Mouse (Mus musculus) right cerebral cortex, postnatal 36 days (tissue): ENCODE data around the gene Fbh1.

Experiments
- DNase-seq, 2 experiments: peaks; one replicate each; pipeline ENCODE4 v3.0.0; 2022; ENCODE audit warnings: low spot score in 2 of 2, mixed read lengths in 1 of 2

The Fbh1 gene

DNA sequence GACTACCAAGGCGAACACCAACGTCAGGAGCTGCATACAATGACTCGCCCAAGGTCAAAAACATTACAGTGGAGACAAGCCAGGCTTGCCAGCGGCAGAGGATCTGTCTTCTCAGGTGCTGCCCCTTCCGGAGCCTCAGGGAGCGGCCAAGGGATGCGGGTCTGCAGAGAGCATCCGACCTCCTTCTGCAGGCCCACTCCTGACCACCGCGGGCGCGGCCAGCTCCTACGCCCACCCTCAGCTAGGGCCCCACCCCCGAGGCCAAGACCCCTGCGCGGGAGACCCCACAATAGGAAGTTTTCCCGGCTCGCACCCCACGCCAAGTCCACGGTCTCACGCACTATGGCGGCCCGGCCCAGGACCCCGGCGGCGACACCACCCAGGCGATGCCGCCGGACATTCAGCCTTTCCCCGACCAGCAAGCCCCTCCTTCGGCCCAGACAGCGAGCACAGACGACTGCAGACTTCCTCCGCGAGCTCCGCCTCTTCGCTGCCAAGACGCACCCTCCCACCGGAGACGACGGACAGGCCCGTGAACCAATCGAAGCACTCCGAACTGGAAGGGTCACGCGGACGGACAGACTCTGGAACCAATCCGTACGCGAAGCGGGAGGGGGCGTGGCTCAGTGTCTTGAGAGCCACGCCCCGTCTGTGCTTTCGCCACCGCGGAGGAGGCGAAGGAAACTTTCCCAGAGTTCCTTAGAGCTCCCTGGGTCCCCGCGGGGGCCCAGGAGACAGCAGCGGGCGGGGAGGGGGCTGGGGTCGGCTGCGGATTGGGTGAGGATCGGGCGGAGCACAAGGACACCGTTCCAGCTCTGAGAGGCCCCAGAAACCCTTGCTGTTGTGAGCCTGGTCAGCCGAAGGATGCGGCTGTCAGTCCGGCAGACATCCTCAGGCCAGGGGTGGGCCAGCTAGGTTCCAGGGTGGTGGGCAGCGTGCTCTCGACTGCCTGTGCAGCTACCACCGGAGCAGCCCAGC, at the start of gene Fbh1, which contains the start of gene Ankrd16:
Gene Fbh1, minus strand, starts transcription at position 492 of the 978 bp plus-strand sequence.
Gene Ankrd16, plus strand, starts transcription at position 786 of the 978 bp plus-strand sequence.
- DNase-seq = peak; percentile 100

DNA sequence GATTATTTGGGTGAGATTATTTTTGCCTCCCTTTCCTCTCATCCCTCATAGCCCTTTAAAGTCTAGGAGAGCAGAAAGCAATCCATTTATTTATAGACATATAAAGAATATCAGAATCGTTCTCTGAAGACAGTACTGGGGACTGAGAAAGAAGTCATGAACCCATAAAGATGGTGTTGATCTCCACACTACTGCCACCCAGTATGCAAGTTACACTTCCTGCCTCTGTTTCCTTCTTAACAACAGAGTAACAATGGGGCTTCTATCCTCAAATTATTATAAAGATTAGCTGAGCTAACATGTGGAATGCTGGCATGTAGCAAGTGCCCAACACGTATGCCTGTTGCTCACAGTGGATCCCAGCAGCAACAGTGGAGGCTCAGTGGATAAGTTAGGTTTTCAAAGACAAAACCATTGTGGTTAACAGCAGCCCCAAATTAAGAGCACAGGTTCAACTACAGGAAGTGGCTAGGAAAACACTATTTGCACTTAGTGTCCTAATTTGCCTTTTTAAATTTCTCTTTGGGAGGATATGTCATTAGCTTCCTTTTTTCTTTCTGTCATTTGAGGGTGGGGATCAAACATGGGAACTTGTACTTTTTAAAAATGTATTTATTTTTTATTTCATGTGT, 24.0 kb upstream of the Fbh1 start:
- no peak for DNase-seq

DNA sequence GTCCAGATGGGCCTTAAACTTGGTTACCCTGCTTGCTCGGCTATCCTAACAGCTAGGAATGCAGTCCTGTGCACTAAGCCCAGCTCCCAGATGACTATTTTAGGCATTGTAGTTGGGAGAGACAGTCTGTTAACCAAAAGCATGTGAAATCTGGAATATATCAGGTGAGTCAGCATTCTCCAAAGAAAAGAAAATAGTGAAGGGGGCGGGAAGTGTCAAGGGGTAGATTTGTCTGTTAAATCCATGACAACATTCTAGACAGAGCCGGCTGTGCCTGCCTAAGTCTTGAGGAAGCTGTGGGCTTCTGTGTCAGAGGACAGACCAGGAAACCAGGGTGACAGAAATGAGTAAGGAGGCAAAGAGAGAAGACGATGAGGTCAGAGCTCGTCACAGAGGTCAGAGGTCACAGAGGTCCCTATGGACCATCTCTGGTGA, 20.6 kb upstream of the Fbh1 start:
- DNase-seq = no peak

DNA sequence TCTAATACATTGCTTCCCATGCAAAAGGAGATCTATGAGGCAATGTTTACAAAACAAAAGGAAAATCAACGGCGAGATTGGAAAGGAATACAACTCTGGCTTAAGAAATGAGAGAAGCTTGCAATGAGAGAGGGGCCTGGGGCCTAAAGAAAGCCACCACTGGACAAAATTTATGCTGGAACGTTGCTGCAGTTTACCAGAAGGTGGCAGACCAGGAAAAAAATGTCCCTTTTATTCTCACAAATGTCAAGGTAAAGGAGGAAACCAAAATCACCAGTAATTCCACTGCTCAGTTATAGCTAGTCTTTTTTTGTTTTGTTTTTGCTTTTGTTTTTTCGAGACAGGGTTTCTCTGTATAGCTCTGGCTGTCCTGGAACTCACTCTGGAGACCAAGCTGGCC, 17.3 kb upstream of the Fbh1 start:
- DNase-seq = no peak

DNA sequence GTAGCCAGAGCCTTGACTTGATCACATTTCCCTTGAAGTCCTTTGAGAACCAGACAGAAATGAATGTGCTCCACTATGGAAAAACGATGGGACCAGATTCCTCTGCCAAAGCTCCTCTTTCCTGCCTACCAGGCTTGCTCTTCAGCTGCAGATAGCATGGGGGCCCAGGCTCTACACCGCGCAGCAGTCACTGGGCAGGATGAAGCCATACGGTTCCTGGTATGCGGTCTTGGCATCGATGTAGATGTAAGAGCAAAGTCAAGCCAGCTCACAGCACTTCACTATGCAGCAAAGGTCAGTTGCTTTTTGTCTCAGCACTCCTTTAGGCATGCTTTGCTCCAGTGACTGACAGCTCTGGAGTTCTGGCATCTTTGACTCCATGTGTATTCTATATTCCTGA, 6.8 kb upstream of the Fbh1 start:
- no peak for DNase-seq

DNA sequence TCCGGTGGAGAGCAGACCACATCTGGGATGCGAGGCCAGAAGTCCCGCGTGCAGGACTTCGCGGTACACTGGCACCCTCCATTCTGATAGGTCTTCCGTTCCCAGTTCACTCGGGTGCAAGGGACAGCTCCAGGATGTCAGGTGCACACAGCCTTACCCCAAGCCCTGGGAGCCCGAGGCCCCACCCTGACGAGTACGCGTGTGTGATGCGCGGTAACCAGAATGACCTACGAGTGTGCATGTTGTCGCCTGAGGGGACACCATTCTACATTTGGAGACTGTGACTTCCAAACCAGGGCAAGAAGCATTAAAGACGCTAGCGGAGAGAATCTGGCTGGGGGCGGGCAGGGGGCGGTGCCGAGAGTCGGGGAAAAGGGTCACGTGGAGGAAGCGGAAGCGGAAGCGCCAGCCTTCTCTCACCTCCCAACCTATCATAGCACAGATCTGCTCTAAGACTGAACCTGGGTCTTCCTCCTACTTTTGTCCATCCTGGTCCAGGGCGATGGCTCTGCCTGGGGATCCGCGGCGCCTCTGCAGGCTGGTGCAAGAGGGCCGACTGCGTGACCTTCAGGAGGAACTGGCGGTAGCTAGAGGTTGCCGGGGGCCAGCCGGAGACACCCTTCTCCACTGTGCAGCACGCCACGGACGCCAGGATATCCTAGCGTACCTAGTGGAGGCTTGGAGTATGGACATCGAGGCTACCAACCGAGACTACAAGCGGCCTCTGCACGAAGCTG, 873 bp upstream of the Fbh1 start:
- peak; percentile 77 to 80 for DNase-seq

DNA sequence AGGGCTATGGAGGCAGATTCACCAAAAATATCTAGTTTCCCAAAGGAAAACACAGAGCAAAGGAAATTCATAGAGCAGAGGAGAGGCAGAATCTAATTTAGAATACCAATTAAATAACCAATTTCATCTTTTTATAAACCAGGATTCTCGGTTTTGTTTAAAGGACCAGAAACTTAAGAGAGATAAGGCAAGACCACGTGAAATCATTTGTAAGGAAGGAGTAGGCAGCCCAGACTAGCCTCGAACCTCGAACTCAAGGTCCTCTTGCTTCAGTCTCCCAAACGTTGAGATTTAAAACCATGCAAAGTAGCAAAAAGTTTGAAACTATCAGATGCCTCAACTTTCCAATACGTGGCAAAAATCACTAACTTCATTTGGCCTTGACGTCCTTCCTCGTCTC, 967 bp downstream of the Fbh1 start:
- DNase-seq = no peak

DNA sequence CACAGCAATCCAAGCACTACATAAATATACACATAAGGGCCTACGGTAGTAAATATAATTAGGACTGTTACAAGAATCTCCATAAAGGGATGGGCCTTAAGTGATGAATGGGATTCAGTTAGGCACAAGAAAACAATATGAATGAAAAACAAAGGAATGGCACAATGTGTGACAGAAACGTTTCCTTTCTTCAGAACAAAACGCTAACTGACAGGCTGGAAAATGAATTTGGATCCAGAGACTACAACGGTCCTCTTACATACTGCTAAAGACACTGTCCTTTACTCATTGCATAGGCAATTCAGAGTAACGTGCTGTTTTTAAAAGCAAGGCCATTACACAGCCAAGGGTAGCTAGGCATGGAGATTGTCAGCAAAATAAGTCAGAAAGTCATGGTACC, 2.3 kb downstream of the Fbh1 start:
- no peak for DNase-seq

DNA sequence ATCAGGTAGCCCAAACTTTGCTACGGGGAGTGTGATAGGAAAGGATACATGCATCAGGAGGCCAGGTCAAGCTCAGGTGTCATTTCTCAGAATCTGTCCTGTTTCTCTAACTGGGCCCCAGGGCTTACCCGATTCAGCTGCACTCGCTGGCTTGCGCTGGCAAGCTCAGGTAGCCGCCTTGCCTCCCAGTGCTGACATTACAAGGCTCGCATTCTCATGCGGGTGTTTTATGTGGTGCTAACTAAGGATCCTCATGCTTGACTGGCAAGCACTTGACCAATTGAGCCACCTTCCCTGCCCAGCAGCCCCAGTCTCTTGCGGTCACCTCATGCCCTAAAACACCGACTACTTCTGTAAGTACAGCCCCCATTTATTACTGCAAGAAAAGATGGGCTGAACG, 3.0 kb downstream of the Fbh1 start:
- DNase-seq = no peak

DNA sequence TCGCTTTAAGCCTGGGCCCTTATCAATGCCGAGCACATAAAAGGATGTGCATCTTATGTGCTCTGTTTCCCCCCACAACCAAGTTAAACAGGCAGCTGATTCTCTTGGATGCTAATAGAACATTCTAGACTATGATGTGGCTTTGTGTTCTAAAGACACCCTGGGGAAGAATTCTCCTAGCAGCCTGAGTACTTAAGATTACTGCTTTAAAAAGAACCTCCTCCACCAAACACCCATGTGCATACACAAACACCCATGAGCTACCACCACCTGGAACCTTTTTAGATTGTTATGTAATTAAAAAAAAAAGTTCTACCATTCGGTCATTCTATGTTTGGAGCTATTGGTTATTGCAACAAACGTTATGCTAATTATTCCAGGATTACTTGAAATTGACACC, 5.0 kb downstream of the Fbh1 start:
- peak in 1 of 2 experiments; percentile 28 for DNase-seq

DNA sequence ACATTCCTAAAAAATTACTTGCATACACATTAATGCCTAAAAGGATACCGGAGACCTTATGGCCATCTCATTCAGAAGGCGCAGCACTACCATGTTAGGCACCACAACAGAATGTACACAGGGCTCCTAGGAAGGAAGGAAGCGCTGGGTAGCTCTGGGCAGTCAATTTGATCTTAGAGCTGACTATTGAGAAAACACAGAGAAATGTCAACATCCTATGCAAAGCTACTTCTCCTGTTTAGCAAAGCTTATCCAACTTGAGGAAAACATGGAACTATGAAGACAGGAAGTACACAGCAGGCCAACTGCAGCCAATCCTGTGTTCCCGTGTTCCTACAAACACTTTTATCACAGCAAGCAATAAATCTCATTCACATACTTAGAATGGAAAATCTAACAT, 5.7 kb downstream of the Fbh1 start:
- no peak for DNase-seq

DNA sequence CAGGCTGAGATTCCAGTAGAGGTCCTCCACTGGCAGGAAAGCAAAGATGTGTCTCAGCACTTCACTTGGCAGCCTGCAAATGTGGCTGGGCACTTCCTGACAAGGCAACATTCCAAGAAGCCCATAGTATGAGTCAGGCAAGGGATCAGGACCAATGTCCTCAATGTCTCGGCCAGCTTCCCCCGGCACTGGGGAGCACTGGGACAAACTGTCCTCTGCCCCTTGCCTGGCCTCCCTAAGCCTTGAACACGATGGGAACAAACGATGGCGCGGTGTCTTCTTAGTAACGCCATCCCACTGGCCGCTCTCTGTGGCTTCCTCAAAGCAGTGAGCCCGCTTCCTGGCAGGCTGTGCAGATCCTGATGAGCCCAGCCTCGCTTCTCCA, 10.2 kb downstream of the Fbh1 start:
- DNase-seq = peak in 1 of 2 experiments; percentile 14

DNA sequence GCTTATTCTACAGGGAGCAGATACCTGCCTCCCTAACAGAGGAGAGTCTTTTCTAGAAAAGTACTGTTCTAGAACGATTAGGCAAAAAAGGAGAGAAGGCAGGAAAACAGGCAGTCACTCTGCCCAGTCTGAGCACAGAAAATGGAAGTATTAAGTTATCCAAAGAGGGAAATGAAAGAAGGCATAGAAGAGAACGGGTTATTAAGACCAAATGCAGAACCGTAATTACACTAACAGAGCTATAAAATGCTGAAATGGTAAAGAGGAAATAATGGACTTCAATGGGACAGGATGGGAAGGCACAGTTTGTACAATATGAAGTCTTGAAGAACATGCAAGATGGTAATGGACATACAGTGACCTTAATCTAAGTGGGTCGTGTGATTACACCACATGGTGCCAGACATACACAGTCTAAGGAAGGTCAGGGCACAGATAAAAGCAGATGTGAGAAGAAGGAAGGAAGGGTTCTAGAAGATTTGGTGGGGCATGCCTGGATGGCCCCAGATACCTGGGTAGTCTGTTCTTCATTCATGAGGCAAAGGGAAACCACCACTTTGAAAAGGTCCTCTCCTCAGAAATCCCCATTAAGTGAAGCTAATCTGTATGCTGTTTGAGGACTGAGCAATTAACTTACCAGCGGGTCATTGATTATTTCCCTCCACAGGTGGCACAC, 10.8 kb downstream of the Fbh1 start:
- DNase-seq = no peak

DNA sequence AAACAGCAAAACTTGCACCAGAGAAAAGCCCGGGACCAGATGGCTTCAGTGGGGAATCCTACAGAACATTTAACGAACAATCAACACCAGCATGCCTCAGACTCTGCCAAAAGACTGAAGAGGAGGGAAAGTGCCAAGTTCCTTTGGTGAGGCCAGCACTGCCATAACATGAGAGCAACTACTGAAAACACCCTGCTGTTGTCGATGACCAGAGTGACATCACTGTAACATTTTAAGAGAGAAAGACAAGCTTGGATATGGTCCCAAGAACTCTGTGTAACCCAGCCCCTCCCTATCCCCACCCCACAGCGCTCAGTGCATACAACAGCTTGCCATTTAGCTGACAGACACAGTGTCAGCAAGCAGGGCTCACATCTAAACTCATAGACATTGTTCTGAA, 11.7 kb downstream of the Fbh1 start:
- DNase-seq = peak in 1 of 2 experiments; percentile 19

DNA sequence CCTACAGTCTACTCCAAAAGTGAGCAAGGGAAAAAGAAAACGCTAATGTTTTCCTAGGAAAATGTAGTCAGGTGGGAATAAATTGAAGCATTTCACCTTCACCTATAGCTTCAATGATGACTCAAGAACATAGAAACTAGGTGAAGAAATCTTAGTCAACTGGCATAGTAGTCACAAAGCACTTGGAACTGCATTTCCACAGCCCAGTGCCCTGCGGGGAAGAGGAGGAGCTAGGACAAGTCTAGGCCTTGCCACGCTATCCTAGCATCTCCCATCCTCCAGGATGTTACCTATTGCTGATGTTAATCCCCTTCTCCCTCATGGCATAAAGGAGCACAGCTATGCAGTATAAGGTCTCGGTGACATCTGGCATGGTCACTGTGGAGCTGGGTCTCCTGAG, 14.8 kb downstream of the Fbh1 start:
- DNase-seq = no peak

DNA sequence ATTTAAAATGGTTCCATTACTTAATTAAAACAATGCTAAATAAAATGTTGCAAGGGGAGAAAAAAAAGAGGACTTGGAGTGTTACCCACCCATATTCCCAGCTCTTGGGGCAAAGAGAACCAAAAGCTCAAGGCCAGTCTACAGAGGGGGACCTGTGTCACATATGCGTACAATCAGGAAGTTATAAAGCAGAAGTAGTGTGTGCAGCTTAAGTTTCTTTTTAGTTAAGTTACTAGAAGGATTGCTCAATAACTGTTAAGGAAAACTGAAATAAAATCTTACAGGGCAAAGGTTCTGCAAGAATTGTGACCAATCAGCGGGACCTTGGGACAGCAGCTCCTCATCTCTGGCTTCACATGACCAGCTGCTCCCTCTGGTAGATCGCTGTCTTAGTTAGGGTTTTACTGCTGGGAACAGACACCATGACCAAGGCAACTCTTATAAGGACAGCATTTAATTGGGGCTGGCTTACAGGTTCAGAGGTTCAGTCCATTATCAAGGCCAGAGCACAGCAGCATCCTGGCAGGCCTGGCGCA, 37.8 kb downstream of the Fbh1 start:
- no peak for DNase-seq

DNA sequence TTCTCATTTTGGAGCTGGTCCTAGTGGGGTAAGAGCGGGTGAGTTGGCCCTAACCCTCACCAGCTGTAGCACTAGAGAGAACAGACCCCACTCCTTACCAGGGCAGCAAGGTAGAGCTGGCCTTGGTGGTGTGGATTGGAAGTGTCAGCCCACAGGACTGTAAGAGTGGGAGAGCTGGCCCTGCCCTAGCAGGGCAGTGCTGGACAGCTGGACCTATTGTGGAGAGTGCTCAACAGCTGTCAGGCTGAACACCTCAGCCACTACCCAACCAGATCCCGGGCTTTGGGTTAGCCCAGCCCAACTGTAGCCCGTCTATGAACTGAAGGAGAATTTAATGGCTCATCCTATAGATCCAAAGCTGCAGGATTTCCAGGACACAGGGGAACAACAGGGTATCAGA, 38.6 kb downstream of the Fbh1 start:
- no peak for DNase-seq

DNA sequence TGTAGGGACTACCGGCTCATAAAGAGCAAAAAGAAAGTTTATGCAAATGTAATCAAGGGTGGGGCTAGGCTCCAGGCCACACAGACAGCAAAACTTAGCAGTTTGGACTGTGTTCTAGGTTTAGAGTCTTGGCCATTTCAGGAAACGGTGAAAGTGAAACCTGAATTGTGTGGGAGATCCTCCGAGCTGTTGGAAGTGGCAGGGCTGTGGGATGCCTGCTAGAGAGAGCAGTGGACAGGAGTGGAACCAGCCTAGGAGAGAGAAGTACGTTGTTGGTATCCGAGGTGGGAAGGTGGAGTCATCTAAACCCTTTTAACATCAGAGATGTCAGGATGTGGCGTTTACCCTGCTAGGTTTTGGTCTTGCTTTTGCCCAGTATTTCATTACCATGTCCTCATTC, 41.5 kb downstream of the Fbh1 start:
- DNase-seq = no peak

DNA sequence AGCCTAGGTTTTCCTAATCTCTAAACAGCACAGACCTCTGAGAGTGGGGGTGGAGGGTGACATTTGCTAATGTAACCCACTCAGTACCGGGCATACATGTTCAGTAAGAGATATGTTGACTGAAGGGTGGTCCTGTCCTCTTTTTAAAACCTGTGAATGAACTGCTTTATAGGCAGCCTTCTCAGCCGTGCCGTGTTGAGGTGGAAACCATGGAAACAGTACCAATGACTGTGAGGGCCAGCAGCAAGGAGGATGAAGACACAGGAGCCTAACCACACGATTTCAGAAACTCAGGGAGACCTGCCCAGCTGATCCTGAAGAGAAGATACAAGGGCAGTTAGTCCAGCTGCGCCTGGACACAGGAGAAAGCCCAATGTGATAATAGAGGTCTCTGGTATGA, 44.4 kb downstream of the Fbh1 start:
- DNase-seq = no peak

DNA sequence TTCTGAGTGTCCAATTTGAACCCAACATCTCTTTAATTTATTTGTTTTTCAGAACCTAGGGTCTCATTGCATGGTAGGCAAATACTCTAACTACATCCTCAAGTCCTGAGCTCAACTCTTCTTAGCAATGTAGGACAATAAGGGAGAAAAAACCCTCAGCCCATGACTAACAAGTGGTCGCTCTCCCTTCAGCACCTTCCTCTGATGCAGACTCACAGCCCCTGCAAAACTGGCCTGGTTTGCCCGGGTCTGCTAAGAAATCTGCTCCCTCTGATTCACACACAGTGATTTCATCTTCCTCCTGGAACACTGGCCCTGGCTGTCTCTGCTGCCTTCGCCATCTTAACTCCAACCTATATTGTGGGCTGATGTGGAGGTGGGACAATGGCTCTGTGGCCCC, 48.3 kb downstream of the Fbh1 start:
- no peak for DNase-seq

DNA sequence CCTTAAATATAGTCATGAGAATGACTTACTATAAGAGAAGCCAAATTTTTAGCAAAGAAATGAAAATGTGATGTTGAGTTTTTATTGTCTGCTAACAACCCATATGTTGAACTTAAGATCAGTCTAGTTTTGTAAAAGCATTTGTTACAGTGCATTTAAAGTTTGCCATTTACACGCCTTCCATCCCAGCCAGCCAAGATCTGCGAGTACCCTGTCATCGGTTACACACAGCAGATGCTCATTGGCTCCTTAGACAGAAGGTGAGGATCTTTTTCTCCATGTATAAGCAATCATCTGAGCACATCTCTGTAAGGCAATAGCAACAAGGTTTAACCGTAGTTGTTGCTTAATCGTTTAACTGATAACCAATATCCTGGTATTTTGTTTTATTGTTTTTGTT, 49.8 kb downstream of the Fbh1 start:
- no peak for DNase-seq

DNA sequence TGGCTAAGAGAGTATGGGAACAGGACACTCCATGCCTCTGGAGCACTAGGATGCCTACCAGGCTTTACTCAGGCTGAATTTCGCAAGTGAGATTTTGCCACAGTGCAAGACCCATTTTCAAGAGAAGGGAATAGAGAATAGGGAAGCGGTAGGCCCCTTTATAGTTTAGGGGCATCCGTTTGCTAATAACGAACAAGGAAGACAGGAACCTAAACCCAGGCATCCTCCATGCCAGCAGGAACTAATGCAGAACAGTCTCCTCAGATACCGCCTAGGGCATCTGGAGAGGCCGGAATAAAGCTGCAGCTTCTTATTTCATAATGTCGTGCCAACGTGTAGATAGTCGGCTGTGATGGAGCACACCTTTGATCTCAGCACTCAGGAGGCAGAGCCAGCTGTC, 54.8 kb downstream of the Fbh1 start:
- DNase-seq = no peak
